Mouse (Mus musculus) CH12.LX (cell line): ENCODE data around the gene Cdcp1. TPM values are rescaled to one million over a fixed set of nuclear protein-coding genes. Genes with fewer than 3 reads are reported as not detected.

Experiments used
- DNase-seq: peaks from one replicate; pipeline ENCODE4 v3.0.0-alpha.2; 2013; ENCODE audit errors: extremely low read depth
- H3K27ac ChIP-seq: 2 replicates; pipeline ENCODE4 v1.5.1; 2012; ENCODE audit warnings: low read depth, mild to moderate bottlenecking, control low read depth, moderate library complexity; ENCODE audit not compliant: insufficient read depth
- H3K27me3 ChIP-seq: replicated peaks from 2 replicates; pipeline ENCODE3; 2012; ENCODE audit warnings: inconsistent platforms
- H3K36me3 ChIP-seq, 2 experiments: replicated peaks in 1 of 2; 2 replicates each; pipeline versions ENCODE3 to v1.6.1; 2012; ENCODE audit warnings: inconsistent platforms in 1 of 2, low read length in 1 of 2, mild to moderate bottlenecking in 1 of 2, mixed read lengths in 1 of 2, moderate library complexity in 1 of 2; ENCODE audit not compliant: control insufficient read depth in 1 of 2, insufficient read depth in 1 of 2
- H3K4me1 ChIP-seq, 2 experiments: 2 replicates each; pipeline ENCODE4 v1.6.1; 2012; ENCODE audit warnings: inconsistent platforms in 1 of 2, moderate library complexity in 1 of 2; ENCODE audit not compliant: insufficient read depth in 2 of 2, control insufficient read depth in 1 of 2
- H3K4me2 ChIP-seq: 2 replicates; pipeline ENCODE4 v1.6.1; 2012; ENCODE audit warnings: low read depth, mild to moderate bottlenecking, control low read depth; ENCODE audit not compliant: poor library complexity, insufficient read depth, severe bottlenecking
- H3K4me3 ChIP-seq, 3 experiments: fragments of 150-350 bp in 1 of 3; sonication (generic) in 1 of 3; replicated peaks in 1 of 3; 2 replicates each; pipeline versions ENCODE3 to v1.5.1; 2011 to 2012; ENCODE audit warnings: low read depth in 2 of 3, low read length in 2 of 3, mild to moderate bottlenecking in 2 of 3, moderate library complexity in 2 of 3, control low read depth in 1 of 3, improper control_type of control experiment in 1 of 3, inconsistent platforms in 1 of 3, mixed read lengths in 1 of 3; ENCODE audit not compliant: poor library complexity in 1 of 3
- H3K79me2 ChIP-seq: replicated peaks from 2 replicates; pipeline ENCODE4 v1.6.1; 2012; ENCODE audit warnings: mild to moderate bottlenecking, moderate library complexity; ENCODE audit not compliant: control insufficient read depth, poor library complexity, insufficient read depth, severe bottlenecking; ENCODE audit errors: extremely low read depth
- H3K9ac ChIP-seq: 2 replicates; pipeline ENCODE4 v1.6.1; 2012; ENCODE audit warnings: low read depth, mild to moderate bottlenecking, control low read depth, moderate library complexity; ENCODE audit not compliant: insufficient read depth
- H3K9me3 ChIP-seq: replicated peaks from 2 replicates; pipeline ENCODE3; 2012; ENCODE audit warnings: low read length, inconsistent platforms, mixed read lengths
- BHLHE40 ChIP-seq: IDR thresholded peaks from 2 replicates; pipeline ENCODE4 v1.6.1; 2011; ENCODE audit warnings: mild to moderate bottlenecking, low read depth, low read length, improper control_type of control experiment
- CHD1 ChIP-seq: IDR thresholded peaks from 2 replicates; pipeline ENCODE4 v1.6.1; 2012; ENCODE audit warnings: low read depth, low read length, improper control_type of control experiment, inconsistent platforms
- CHD2 ChIP-seq: IDR thresholded peaks from 2 replicates; pipeline ENCODE4 v1.6.1; 2011; ENCODE audit warnings: low read length, improper control_type of control experiment
- CTCF ChIP-seq, 2 experiments: IDR thresholded peaks in 1 of 2; conservative IDR thresholded peaks in 1 of 2; 2 replicates each; pipeline ENCODE4 v1.5.1; 2011 to 2012; ENCODE audit warnings: low read depth in 2 of 2, low read length in 2 of 2, improper control_type of control experiment in 1 of 2, inconsistent platforms in 1 of 2, mild to moderate bottlenecking in 1 of 2, moderate library complexity in 1 of 2
- E2F4 ChIP-seq: IDR thresholded peaks from 2 replicates; pipeline ENCODE4 v1.6.1; 2011; ENCODE audit warnings: low read depth, low read length, improper control_type of control experiment; ENCODE audit not compliant: insufficient replicate concordance
- ETS1 ChIP-seq: conservative IDR thresholded peaks from 2 replicates; pipeline ENCODE4 v1.6.1; 2012; ENCODE audit warnings: low read depth, mild to moderate bottlenecking, inconsistent platforms, low read length, improper control_type of control experiment, moderate library complexity
- HCFC1 ChIP-seq: IDR thresholded peaks from 2 replicates; pipeline ENCODE4 v1.6.1; 2012; ENCODE audit warnings: low read depth, mild to moderate bottlenecking, inconsistent platforms, low read length, improper control_type of control experiment
- IRF4 ChIP-seq: IDR thresholded peaks from 2 replicates; pipeline ENCODE4 v1.6.1; 2014; ENCODE audit warnings: low read depth, mild to moderate bottlenecking, inconsistent platforms, low read length, improper control_type of control experiment
- JUN ChIP-seq: IDR thresholded peaks from 2 replicates; pipeline ENCODE4 v1.6.1; 2011; ENCODE audit warnings: low read depth, mild to moderate bottlenecking, low read length, improper control_type of control experiment, moderate library complexity; ENCODE audit not compliant: insufficient read depth
- MAX ChIP-seq: IDR thresholded peaks from 2 replicates; pipeline ENCODE4 v1.6.1; 2011; ENCODE audit warnings: low read length, improper control_type of control experiment
- MXI1 ChIP-seq: IDR thresholded peaks from 2 replicates; pipeline ENCODE4 v1.6.1; 2011; ENCODE audit warnings: mild to moderate bottlenecking, low read depth, low read length, improper control_type of control experiment
- NELFE ChIP-seq: IDR thresholded peaks from 2 replicates; pipeline ENCODE4 v1.6.1; 2011; ENCODE audit warnings: low read depth, low read length, improper control_type of control experiment
- PAX5 ChIP-seq: IDR thresholded peaks from 2 replicates; pipeline ENCODE4 v1.6.1; 2012; ENCODE audit warnings: low read length, inconsistent platforms, mixed read lengths
- POLR2A ChIP-seq: IDR thresholded peaks from 2 replicates; pipeline ENCODE4 v1.6.1; 2011; ENCODE audit warnings: low read depth, mild to moderate bottlenecking, improper control_type of control experiment, low read length
- RCOR1 ChIP-seq: conservative IDR thresholded peaks from 2 replicates; pipeline ENCODE4 v1.6.1; 2012; ENCODE audit warnings: low read depth, mild to moderate bottlenecking, inconsistent platforms, low read length, improper control_type of control experiment
- SIN3A ChIP-seq: IDR thresholded peaks from 2 replicates; pipeline ENCODE4 v1.6.1; 2012; ENCODE audit warnings: low read length, improper control_type of control experiment, inconsistent platforms
- SMC3 ChIP-seq: IDR thresholded peaks from 2 replicates; pipeline ENCODE4 v1.6.1; 2011; ENCODE audit warnings: low read depth, low read length, improper control_type of control experiment
- TBP ChIP-seq: conservative IDR thresholded peaks from 2 replicates; pipeline ENCODE4 v1.6.1; 2011; ENCODE audit warnings: low read depth, low read length, improper control_type of control experiment
- TCF12 ChIP-seq: IDR thresholded peaks from 2 replicates; pipeline ENCODE4 v1.6.1; 2014; ENCODE audit warnings: low read depth, mild to moderate bottlenecking, inconsistent platforms, low read length, improper control_type of control experiment
- USF1 ChIP-seq: IDR thresholded peaks from 2 replicates; pipeline ENCODE4 v1.6.1; 2014; ENCODE audit warnings: low read depth, mild to moderate bottlenecking, inconsistent platforms, low read length, improper control_type of control experiment
- ZKSCAN1 ChIP-seq: IDR thresholded peaks from 2 replicates; pipeline ENCODE4 v1.6.1; 2012; ENCODE audit warnings: low read depth, inconsistent platforms, low read length, improper control_type of control experiment, borderline replicate concordance
- ZMIZ1 ChIP-seq: IDR thresholded peaks from 2 replicates; pipeline ENCODE4 v1.6.1; 2012; ENCODE audit warnings: low read depth, mild to moderate bottlenecking, inconsistent platforms, low read length, improper control_type of control experiment
- ZNF384 ChIP-seq: IDR thresholded peaks from 2 replicates; pipeline ENCODE4 v1.6.1; 2012; ENCODE audit warnings: low read depth, low read length, improper control_type of control experiment, inconsistent platforms
- dilution Hi-C: fragments of 300-500 bp; cut with MboI; formaldehyde crosslinking; loops from 2 replicates; pipeline ENCODE4 v1.14.3; 2020; ENCODE audit warnings: low sequenced_read_pairs; ENCODE audit not compliant: extremely low pct_unique_long_range_greater_than_20kb, extremely low pct_ligation_motif_present
- in situ Hi-C: fragments of 300-500 bp; cut with MboI; formaldehyde crosslinking; loops from 3 replicates; pipeline ENCODE4 v1.14.3; 2019; ENCODE audit warnings: low sequenced_read_pairs, low pct_ligation_motif_present, low pct_unique_long_range_greater_than_20kb, mixed read lengths
- polyA plus RNA-seq: library from polyadenylated mRNA; unstranded; fragments of >175 nt; gene quantifications from 2 replicates; pipeline ENCODE4 v1.2.1, GENCODE M21; 2012; ENCODE audit warnings: low read depth; ENCODE audit not compliant: insufficient read length
- total RNA-seq, 2 experiments: library from RNA; depleted of rRNA; stranded (reverse); fragments of 300-350 nt in 1 of 2; fragments of >200 nt in 1 of 2; gene quantifications; 2 replicates each; pipeline ENCODE4 v1.2.3; 2012 to 2014

Gene Cdcp1
- total and polyA plus RNA-seq, 3 experiments, result 3.1 to 5.9 (median 3.6) TPM

- Histone ChIP-seq H3K27me3 (no peaks in the 10 kb centered on the region), H3K9ac (no peak overlapping the region), H3K4me1 (no peaks in the 10 kb centered on the region), H3K27ac (no peak overlapping the region), H3K79me2 (no peaks in the 10 kb centered on the region), H3K4me3 (no peak overlapping the region), H3K9me3 (no peaks in the 10 kb centered on the region), H3K36me3 (peaks cover 0 to 44% of the 10 kb centered on the region in 2 experiments), H3K4me2 (no peak overlapping the region)
- no peak for TF ChIP-seq SIN3A
- TF ChIP-seq MXI1, result no peak
- TF ChIP-seq HCFC1, result no peak
- TF ChIP-seq POLR2A, result no peak
- no peak for TF ChIP-seq SMC3
- TF ChIP-seq TCF12, result no peak
- TF ChIP-seq JUN, result no peak
- DNase-seq, result no peak
- dilution Hi-C loops (no loop called here), in situ Hi-C loops (no loop called here)
Measured at GRCm38 (mm10) chr9:123174356-123174755, 41.5 kb downstream of the Cdcp1 start.

GRCm38 (mm10) chr9:123173760-123174159 is 42.1 kb downstream of the Cdcp1 start:
- Histone ChIP-seq H3K79me2 (no peaks in the 10 kb centered on the region), H3K4me2 (no peak overlapping the region), H3K4me1 (no peaks in the 10 kb centered on the region), H3K27ac (no peak overlapping the region), H3K9me3 (no peaks in the 10 kb centered on the region), H3K9ac (no peak overlapping the region), H3K36me3 (peaks cover 0 to 40% of the 10 kb centered on the region in 2 experiments), H3K4me3 (no peak overlapping the region), H3K27me3 (no peaks in the 10 kb centered on the region)
- dilution Hi-C loops (no loop called here), in situ Hi-C loops (no loop called here)
- no peak for TF ChIP-seq IRF4
- no peak for TF ChIP-seq ZKSCAN1
- no peak for TF ChIP-seq ZNF384
- TF ChIP-seq MAX, result no peak
- TF ChIP-seq ZMIZ1, result no peak
- TF ChIP-seq USF1, result no peak
- no peak for TF ChIP-seq PAX5
- TF ChIP-seq TCF12, result no peak
- no peak for TF ChIP-seq CHD2
- no peak for TF ChIP-seq ETS1
- TF ChIP-seq CTCF (conservative IDR thresholded peaks at IDR 0.05 in 1 of 2, IDR thresholded peaks at IDR 0.05 in 1 of 2; ENCODE audit: low read depth in 2 of 2, low read length in 2 of 2), result no peak
- TF ChIP-seq POLR2A, result no peak
- no peak for TF ChIP-seq TBP
- TF ChIP-seq SMC3, result no peak
- TF ChIP-seq MXI1, result no peak
- no peak for TF ChIP-seq RCOR1
- TF ChIP-seq NELFE, result no peak
- no peak for TF ChIP-seq E2F4
- TF ChIP-seq BHLHE40, result no peak
- TF ChIP-seq CHD1, result no peak
- DNase-seq, result no peak
